Mouse (Mus musculus): ENCODE data around the gene Mgp.
A peak's percentile ranks its signal among the peaks of the same experiment; 100 is the strongest.
"Not testable (repeated sequence)": the region's sequence is repeated elsewhere in the genome, so short reads cannot be mapped to it uniquely, and the experiment has no call there.

The Mgp gene

DNA sequence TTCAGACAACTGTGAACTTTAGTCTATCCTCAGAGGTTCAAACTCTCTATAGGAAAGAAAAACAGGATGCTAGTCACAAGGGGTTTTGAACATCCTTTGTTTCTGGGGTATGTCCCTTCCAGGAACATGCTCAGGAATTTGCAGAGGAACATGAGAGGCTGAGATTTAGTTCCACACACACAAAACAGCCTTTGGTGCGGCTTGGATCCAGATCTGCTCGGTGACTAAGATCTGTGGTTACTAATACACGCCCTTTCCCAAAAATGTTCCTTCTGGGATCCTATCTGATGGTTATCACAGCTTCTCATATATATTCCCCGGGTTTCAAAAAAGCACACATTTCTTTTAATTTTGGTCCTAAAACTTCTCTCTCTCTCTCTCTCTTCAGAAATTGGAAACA, 22.2 kb upstream of the Mgp start:
- no peak for DNase-seq (ENCODE audit: low spot score)

DNA sequence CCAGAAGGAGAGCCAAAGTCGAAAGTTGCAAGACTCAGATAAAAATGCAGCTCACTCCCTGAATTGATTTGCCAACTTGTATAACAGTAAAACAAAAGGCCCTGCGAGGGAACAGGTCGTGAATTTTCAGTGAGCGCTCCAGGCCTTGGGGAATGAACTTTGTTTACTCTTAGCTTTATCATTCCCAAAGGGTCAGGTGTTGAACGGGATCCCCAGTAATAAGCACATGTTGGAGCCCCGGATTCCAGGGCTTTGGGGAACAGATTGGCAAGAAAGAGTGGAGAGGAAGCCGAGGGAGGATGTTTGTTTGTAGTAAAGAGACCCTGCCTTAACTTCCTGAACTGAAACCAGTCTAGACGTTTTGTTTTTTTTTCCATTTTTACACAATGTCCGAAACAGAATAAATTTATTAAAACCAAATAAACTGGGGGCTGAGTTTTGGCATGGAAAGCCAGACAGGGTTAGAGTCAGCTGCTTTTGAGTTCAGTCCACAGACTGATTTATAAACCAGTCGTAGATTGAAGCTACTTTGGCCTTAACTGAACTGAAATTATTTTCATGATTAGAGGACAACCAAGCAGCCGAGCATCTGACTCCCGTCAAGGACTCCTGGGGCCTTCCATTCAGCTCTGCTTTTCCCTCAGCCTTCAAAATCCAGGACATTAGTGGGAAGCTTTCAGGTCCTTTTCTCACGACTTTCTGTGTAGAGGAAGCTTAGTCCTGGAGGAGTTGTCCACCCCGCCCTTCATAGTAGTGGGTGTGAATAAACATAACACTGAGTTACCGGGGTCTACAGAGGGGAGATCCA, 19.1 kb upstream of the Mgp start:
- no peak for DNase-seq (ENCODE audit: low spot score)

DNA sequence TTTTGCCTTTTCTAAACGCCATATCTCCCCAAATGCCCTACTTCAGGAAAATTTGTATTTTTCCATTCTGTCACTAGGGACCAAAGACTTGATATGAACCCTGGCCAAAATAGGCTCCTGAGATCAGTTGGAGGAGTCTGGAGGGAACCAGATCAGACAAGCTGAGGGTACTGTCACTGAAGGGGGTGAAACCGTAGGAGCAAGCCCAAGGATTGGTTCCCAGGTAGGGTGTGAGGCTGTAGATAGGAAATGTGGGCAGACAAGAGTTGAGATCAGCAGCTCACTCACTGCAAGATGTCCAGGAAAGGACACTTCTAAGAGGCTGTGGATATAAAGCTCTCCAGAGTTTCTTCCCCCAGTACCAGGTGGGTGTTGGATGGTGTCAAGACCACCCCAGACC, 16.4 kb upstream of the Mgp start:
- no peak for DNase-seq (ENCODE audit: low spot score)

DNA sequence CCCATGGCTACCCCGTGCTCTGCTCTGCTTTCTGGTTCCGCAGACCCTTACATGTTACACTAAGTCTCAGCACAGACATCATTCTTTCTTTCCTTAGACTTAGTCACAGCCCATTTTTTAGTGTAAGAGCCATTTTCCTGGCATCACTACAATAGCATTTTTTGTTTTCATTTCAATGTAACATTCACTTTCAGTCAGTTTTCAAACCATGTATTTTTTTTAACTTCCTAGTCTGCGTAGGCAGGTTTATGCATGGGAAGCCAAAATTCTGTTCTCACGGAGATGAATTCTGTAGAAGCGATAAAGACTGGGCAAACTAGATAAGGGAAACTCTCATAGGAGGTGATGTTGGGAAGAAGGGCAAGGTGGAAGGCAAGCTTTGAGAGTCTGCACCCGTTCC, 13.9 kb upstream of the Mgp start:
- no peak for DNase-seq (ENCODE audit: low spot score)

DNA sequence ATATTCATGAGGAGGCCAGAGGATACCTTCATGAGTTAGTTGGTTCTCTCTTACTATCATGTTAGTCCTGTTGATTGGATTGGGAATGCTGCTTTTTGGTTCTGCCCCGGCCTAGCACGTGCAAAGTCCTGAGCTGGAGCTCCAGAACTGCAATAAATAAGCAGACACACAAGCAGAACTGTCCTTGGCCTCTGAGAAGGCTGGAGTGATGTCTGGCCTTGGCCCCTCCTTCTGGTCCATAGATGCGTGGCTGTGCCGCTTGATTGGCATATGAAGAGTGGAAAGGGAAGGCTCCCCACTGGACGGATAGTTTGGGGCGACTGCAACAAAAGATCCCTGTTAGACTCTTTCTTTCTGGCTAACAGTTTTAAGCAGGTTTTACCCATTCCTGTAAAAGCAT, 13.4 kb upstream of the Mgp start:
- no peak for DNase-seq (ENCODE audit: low spot score)

DNA sequence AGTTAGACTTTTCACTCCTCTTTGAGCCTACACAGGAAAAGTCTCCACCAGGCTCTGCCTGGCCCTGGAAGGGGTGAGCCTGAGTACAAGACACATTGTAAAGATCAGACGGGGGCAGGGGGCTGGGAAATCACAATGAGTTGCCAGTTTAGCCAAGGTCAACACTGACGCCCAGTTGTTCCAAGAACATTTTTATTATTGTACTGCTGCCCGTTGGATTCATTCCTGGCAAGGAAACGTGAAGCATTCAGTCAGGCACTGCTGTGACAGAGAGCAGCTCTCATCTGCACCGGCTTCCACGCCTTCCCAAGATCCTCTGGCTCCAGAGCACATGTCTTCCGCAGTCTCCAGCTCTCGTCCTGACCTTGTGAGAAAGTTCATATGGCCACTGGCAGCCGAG, 12.2 kb upstream of the Mgp start:
- no peak for DNase-seq (ENCODE audit: low spot score)

DNA sequence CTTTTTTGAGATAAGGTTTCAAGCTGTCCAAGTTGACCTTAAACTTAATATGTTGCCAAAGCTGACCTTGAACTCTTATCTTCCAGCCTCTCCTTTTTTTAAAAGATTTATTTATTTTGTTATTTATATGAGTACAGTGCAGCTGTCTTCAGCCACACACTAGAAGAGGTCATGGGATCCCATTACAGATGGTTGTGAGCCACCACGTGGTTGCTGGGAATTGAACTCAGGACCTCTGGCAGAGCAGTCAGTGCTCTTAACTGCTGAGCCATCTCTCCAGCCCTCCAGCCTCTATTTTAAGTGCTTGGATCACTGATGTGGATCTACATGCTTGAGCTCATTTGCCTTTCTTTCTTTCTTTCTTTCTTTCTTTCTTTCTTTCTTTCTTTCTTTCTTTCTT, 9.1 kb upstream of the Mgp start:
- DNase-seq (ENCODE audit: low spot score), result not testable (repeated sequence)

DNA sequence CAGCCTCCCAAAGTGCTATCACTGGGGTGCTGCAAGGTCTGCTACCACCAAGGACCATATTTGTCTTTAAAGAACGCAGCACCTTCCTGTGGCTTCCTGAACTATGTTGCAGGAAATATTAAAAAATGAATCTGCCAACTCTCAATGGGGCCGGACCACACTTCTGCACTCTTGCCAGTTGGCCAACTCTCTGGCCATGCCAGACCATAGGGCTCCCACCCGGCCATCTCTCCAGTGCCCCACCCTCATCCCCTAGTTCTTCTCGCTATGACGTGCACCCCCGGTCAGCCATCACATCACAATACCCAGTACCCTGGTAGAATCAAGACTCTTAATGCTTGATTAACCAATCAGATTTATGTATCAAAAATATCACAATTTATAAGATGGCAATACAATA, 8.3 kb upstream of the Mgp start:
- no peak for DNase-seq (ENCODE audit: low spot score)

DNA sequence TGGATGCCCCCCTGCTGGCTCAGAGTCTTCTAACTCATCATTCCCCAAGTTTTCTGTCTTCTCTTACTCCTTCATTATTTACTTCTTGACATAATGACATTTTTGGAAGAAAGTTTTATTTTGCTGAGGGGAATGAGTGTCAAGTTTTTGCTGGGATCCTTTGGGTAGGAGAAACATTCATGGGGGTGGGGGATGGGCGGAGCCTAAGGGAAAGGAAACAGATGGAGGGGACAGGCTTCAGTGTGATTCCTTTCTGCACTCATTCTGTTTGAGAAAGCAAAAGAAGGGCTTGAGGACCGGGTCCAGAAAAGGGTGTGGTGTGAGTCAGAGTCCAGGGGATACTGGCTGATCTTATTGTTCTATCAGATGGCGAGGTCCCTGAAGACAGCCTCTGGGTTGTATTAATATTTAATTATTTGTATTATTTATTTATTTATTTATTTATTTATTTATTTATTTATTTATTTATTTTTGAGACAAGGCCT, 7.8 kb upstream of the Mgp start:
- no peak for DNase-seq (ENCODE audit: low spot score)

DNA sequence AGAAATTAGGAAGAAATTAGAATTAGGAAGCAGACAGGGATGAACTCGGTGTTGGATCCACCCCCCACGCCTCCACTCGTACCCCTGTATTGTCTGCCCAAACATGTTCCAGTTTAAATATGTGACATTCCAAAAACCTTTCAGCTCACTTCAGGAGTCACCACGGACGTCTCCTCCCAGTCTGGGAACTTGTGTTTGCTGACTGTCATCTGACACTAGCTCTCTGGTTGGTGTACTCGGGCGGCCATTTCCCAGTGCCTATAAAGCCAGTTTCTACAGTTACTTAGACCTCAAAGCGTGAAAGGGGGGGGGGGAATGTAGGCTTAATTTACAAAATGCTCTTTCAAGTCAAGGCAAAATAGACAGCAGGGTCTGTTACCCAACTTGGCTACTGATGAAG, 6.1 kb upstream of the Mgp start:
- no peak for DNase-seq (ENCODE audit: low spot score)

DNA sequence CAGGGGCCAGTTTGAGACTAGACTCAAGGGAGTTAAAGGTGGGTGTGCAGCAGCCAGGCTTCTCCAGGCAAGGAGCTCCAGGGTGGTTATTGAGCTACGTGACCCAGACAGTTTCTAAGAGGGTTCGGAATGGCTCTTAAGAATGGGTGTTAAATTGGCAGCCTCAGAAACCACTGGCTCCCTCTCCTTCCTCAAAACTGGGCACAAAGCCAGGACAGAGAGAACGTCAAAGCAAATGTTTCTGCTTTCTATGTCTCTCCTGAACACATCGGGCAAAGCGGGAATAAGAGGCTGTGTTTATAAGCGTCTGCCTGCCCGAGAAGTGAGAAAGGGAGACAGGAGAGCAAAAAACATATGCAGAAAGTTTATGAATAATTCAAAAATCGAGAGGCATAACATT, 1.0 kb downstream of the Mgp start:
- DNase-seq (ENCODE audit: low spot score), result no peak

DNA sequence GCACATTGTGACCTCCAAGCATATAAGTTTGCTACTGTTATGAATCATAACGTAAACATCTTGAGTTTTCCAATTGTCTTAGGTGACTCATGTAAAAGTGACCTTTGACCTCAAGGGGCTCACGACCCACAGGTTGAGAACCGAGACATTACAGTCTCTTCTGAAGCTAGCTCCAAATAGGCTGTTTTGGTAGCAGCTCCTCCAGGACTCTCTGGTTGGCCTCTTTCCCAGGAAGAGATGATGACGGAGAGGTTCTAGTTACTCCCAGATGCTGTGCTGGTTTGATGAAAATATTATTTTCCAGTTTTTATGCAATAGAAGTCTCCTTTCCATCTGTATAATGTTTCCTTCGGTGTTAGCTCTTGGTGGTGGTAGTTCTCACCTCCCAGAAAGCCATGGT, 6.7 kb downstream of the Mgp start:
- DNase-seq (ENCODE audit: low spot score), result no peak

DNA sequence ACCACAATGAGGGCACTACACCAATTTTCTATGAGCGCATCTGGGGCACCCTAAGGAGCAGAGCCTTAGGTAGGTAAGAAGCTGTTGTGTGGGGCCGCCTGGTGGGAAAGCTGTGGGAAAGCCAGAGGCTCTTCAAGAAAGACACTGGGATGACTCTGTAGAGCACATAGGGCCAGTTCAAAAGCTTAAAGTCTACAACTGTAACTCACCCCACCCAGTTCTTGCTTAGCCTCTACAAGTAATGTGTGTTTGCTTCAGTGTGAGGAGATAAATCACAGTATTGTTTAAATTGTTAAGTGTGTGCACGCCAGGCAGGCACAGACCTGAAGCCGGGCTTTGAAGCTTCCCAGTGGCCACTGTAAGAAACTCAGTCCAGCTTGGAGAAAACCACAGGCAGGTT, 9.5 kb downstream of the Mgp start:
- no peak for DNase-seq (ENCODE audit: low spot score)

DNA sequence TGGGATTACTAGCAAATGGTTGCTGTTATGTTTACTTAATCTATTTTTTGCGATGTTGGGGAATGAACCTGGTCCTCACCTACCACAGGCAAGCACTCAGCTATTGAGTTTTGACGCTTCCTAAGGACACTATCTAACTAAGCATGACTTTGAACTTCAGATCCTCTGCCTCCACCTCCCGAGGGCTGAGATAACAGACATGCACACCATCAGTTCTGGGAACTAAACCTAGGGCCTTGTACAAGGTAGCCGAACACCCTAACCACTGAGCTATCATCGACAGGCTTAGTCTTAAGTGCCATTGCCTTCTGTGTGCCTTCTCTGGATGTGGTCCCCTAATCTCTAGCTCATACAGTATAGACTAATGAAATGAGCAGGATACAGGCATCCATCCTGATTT, 10.3 kb downstream of the Mgp start:
- no peak for DNase-seq (ENCODE audit: low spot score)

DNA sequence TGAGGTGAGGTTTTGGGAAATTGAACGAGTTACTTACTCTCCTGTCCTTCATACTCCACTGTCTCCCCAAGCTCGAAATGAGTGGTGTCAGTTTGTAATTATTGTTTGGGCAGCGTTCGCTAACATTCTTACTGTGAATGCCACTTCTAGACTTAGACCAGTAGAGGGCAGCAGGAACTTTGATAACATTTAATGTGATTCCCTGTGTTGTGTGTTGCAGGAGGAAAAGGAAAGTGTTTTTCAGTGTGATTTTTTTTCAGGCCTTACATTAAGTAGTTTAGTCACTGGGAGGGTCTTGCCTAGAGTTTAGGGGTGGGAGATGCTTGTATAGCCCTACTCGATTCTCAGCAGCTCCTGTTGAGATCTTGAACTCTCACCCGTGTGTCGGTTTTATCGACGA, 14.6 kb downstream of the Mgp start:
- peak; percentile 49 for DNase-seq (ENCODE audit: low spot score)

DNA sequence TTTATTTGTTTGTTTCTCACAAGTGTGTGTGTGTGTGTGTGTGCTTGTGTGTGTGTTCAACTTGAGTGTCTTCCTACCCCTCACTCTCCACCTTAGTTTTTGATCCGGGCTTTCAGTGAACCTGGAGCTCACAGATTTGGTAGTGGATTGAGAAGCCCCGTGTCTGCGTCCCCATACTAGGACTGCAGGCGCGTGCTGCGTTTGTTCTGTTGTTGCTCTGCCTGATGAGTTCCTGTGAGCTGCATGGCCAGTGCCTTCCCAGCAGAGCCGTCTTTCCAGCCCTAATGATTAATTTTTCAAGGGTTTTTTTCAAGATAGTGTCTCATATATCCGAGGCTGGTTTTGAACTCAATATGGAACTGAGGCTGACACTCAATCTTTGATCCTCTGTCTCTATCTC, 17.2 kb downstream of the Mgp start:
- no peak for DNase-seq (ENCODE audit: low spot score)

DNA sequence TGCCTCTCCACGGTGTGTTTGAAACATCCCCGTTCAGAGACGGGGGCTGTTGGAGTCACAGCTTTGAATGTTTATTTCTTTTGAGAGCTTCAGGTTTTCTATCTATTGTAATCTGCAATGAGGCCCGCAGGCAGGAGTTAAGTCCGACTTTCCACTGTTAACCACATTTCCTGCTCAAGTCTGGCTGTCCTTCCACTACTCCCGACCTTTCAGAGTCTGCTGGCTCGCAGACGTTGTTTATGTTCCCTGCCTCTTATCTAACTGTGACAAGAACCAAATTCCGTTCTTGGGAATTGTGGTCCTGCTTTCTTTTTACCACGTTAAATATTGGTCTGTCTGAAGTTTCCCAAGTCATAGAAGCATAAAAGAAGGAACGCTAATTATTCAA, 17.8 kb downstream of the Mgp start:
- DNase-seq (ENCODE audit: low spot score), result no peak

DNA sequence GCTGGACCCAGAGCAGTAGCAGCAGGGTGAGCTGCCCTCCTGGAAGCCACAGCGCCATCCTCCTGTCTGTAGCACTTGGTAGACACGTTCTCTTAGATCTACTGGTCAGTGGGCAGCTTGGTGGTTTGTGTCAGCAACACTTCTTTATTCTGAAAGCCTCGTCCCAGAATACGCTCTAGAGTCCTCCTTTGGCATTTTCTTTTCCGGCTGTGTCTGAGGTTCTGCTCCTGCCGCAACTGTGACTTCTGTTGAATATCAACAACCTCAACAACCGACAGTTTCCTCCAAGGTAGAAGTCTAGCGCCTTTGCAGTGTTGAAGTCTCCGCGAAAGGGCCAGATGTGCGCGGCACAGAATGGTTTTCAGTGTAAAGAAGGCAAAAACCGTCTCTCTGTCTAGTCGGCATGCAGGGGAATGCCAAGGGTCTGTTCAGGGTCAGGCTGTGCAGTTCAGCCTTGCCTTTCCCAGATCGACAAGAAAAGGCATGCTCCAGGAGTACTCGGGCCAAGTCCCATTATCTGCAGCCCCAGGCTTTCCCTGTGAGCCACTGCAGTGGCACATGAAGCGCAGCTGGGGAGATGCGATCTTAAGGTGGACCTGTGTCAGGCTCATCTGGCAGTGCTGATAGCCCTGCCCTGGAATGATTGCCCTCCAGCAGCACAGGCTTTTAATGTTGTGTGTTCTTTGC, 18.3 kb downstream of the Mgp start, which contains the start of gene Art4:
Art4 (minus strand) TSS at position 548 of the 687 bp plus-strand sequence.
- no peak for DNase-seq (ENCODE audit: low spot score)

DNA sequence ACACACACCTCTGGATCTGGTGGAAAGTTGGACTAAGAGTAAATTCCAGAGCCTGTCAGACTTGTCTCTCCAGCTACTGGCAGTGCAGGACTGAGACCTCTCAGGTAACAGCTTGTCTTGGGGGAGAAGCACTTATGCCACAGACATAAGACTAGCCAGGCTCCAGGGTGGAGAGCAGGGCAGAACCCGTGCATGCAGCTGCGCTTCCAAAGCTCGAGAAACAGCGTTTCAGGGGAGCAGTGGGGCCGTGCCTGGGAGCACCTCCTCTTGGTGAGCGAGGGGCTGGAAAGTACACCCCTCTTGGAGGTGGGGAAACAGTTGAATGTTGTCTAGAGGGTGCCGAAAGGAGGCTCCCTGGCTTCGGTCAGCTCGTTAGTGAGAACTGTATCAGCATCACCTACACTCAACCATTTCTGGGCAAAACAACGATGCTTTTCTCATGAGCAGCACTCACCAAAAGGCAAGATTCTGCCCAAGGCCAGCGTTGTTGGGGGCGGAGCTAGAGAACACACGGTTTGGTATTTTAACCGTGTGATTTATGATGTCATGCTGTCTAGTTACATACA, 19.5 kb downstream of the Mgp start:
- DNase-seq (ENCODE audit: low spot score), result no peak

DNA sequence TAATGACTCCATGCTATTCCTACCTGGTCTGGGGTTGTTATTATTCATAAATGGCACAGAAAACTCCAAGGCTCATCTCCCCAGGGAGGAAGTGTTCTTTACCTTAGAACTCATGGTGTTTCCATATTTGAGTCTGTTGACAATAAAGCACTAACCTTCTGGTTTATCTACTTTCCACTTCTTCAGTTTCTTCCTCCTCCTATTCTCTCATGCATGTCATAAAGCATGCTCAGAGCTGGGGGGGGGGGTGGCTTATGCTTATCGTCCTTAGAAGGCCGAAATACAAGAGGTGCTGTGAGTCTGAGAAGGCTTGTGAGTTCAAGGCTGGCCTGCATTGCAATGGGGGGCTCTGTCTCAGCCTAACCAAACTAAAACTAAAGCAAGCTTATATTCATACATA, 20.4 kb downstream of the Mgp start:
- DNase-seq (ENCODE audit: low spot score), result no peak

DNA sequence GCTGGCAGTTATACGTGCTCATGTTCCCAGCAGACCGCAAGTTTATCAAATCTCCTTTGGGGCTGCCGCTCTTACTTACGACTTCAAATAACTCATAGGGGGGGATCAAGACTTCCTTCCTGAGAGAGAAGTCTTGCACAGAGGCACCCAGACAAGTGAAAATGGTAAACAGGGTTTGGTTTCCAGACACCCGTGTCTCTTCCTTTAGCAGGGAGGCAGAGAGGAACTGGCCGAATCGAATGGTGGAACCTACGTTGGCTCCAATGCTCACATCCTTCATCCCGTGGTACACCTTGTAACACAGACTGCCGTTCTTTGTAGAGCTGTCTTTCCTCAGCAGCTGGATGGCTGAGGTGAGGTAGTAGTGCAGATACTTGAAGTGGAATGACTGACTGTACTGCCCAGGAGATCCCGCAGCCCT, 21.3 kb downstream of the Mgp start:
- no peak for DNase-seq (ENCODE audit: low spot score)

DNA sequence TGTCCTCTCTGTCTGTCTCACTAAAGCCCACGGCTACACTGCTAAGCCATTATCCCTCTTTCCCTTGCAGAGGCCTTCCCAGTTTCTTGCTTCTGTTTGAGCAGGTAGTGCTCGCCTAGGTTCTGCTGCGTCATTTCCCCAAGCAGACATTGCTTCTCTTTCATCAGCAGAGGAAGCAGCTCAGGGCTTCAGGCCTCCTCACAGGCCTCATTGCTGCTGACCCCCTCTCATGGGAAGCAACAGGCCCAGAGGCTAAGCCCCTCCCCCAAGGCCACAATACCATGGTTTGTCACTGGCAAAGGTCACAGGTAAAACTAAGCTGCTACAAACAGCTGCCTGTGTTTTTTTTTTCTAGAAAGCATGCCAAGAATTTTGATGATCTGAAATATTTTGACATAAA, 22.9 kb downstream of the Mgp start:
- no peak for DNase-seq (ENCODE audit: low spot score)

DNA sequence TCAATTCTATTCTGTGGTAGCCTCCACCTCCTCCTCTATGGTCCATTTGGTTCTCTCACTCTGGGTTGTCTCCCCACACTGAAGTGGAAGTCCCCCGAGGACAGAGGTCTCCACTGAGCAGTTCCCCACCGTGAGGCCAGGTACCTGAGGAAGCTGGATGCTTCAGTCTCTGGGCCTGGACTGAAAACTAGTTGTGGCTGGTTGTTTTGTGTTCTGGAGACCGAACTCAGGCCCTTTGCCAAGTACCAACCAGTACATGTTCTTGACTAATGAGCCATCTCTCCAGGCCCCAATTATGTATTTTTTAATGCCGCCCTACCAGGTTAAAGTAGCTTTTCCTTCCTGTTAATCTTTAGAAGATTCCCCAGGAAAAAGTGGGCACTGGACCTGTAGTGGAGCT, 23.3 kb downstream of the Mgp start:
- DNase-seq (ENCODE audit: low spot score), result no peak

Measured in layer of hippocampus, adult 11-12 months (tissue).